Mouse (Mus musculus): ENCODE results near the gene Unc13b.

The Unc13b gene

DNA sequence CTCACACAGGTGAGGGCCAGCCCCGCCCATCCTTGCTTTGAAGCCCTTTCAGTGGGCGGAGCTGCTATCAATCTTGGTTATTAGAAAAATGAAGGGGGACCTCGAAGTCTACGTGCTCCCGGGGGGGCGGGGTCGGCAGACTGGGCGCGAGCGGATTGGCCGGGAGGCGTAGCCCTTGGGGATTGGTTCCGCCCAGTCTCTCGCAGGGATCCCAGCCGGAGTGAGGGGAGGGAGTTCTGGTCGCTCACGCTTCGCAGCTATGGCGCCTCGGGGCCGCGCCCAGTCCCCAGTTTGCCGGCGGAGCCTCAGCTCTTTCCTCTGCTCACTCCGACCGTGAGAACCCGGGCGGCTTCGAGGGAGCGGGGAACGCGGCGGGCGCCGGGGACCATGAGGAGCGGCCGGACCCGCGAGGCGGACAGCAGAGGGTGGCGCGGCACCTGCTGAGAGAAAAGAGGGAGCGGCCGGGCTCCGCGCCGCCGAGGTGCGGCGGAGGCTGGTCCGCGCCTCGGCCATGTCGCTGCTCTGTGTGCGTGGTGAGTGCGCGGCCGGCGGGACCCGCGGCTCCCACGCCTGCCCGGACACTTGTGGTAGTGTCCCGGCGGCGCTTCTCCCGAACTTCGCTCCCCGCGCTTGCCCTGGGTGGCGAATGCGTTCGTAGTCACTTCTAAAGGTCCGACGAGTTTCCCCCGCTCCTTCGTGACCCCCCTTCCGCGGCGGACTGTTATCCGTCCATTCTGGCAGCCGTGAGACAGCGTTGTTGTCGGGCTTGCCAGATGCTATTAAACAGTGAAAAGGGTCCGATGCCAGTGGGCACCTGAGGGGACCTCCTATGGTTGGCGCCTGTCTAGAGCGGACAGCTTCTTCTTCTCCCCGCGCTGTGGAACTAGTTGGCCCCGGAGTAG, at the start of gene Unc13b:
Gene Unc13b (plus strand): TSS at position 201 of the 902 bp plus-strand sequence.
- DNase-seq (ENCODE audit: low spot score): peak; percentile 54

DNA sequence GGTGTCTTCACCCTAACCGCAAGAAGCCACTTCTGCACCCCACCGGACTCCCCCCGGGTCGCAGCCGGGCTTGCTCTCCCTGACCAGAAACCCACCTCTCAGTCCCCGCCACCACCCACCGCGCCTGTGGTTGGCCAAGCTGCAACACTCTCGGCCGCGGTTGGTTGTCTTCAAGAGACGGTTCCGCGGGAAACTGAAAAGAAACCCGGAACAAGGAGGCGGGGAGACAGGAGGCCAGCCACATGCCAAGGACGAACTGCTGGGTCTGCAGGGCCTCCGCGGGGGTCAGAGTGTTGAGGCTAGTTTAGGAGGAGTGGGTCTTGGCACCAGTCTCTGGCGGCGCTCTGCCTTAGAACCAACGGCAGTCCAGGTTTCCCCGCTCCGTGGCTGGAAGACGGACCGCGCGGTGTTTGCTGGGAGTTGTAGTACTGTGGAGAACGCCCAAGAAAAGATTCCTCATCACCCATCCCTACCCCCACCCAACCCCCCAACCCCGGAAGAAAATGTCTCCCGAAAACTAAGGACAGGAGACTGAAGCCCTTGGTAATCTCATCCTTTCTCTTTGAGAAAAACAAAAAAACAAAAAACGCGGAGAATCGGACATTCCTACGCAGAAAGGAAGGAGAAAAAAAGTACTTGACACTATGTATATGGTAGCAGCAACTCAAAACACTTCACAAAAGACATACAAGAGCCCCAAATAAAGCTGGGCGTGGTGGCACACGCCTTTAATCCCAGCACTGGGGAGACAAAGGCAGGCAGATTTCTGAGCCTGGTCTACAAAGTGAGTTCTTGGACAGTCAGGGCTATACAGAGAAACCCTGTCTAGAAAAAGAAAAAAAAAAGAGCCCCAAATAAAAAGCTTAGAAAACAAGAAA, 48.4 kb upstream of the Unc13b start, which contains the start of gene Fancg:
Gene Fancg (minus strand): TSS at position 346 of the 878 bp plus-strand sequence.
- DNase-seq (ENCODE audit: low spot score): peak; percentile 65

DNA sequence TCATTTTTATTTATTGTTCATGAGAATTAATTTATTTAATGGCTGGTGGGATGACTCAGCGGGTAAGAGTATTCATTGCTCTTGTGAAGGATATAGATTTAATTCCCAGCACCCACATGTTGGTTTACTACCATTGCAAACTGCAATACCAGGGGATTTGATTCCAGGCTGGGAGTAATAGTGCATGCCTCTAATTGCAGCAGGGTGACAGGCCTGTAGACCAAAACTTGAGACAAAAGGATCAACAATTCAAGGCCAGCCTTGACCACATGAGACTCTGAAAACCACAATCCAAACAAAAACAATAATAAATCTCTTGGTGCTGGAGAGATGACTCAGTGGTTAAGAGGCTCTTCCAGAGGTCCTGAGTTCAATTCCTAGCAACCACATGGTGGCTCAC, 46.7 kb upstream of the Unc13b start:
- DNase-seq (ENCODE audit: low spot score): no peak

DNA sequence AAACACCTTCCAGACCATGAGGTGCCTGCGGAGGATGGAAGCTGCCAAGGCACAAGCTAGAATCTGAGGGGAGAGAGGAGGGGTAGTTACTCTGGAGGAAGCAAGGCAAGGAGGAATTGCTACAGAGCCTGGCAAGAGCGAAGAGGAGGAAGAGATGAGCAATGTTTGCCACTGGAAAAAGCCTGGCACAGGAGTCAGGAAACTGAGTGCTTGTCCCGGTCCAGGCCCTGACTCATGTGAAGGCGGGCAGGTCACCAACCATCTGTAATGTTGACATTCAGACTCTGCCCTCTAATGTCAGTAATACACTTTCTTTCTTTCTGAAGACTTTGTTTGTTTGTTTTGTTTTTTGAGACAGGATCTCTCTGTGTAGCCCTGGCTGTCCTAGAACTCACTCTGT, 40.6 kb upstream of the Unc13b start:
- no peak for DNase-seq (ENCODE audit: low spot score)

GRCm38 (mm10) chr4:43019176-43019575, 39.6 kb upstream of the Unc13b start:
- no peak for DNase-seq (ENCODE audit: low spot score)

GRCm38 (mm10) chr4:43019641-43020465, 38.9 kb upstream of the Unc13b start:
- DNase-seq (ENCODE audit: low spot score): no peak

DNA sequence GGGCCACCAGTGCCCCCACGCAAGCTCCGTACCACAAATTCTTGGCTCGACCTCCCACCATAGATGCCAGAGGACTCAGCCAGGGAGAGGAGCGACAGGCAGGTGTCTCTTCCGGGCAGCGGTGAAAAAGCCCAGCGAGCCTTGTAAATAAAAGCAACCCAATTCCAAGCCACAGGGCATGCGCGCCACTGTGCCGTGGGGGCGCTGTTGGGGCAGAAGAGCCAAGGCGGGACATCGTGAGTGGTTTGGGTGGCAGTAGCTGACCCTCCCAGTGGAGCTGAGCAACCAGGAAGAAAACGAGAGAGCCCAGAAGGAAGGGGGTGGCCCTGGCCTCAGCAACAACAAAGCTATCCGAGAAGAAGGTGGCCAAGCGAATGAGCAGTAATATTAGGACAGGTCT, 37.9 kb upstream of the Unc13b start:
- DNase-seq (ENCODE audit: low spot score): no peak

- DNase-seq (ENCODE audit: low spot score): no peak
These were observed 37.4 kb upstream of the Unc13b start for GRCm38 (mm10) chr4:43021341-43021740.

DNA sequence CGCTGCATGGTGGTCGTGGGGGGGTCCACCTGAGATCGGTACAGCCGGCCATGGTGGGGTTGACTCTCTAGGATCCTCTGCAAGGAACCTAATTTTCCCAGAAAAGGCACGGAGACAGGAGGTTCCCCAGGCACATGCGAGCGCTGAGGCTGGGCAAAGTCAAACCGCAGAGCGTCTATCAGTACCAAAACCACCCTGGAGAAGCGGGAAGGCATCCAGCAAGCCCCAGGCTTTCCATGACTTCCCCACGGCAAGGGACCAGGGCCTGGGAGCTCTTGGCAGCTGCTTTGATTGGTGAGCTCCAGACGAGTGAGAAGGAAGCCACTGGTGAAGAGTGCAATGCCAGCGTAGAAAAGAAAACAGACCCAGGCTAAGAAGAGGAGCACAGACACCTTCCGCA, 34.1 kb upstream of the Unc13b start:
- no peak for DNase-seq (ENCODE audit: low spot score)

GRCm38 (mm10) chr4:43025084-43025960, 33.4 kb upstream of the Unc13b start, which contains the start of gene Pigo:
Gene Pigo (minus strand): TSS chr4:43025819.
- DNase-seq (ENCODE audit: low spot score): peak; percentile 88

DNA sequence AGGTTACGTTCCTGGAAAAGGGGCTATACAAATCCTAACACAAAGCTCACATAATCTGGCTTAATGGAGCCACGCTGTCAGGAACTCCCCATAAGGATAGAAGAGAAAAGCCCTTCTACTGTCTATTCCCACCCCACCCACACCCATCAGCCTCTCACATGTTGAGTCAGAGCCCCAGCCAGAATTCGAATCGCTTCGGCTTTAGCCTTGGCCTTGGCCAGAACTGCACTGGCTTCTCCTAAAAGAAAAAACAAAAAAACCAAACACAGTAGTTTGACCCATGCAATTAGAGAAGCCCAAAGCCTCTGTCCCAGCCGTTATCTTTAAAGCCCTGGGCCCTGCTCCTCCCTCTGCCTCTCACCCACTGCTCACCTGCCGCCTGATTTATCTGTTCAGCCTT, 29.6 kb upstream of the Unc13b start:
- no peak for DNase-seq (ENCODE audit: low spot score)

GRCm38 (mm10) chr4:43029749-43030148, 29.0 kb upstream of the Unc13b start:
- DNase-seq (ENCODE audit: low spot score): no peak

DNA sequence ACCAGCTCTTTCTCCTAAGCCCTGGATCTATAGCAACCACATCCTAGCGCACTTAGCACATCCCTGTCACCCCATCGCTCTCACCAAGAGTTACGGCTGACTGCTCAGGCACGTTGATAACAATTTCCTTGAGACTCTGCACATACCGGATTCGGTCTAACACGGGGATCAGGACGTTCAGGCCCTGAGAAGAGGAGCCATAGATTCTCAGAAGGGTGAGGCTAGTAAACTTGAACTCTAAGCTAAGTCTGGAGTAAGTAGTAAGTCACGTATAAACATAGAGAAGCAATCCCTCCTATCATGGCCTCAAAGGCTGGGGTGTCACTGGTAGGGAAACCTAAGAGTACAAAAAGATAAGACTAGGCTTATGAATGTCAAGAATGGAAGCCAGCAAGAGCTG, 28.4 kb upstream of the Unc13b start:
- DNase-seq (ENCODE audit: low spot score): no peak

DNA sequence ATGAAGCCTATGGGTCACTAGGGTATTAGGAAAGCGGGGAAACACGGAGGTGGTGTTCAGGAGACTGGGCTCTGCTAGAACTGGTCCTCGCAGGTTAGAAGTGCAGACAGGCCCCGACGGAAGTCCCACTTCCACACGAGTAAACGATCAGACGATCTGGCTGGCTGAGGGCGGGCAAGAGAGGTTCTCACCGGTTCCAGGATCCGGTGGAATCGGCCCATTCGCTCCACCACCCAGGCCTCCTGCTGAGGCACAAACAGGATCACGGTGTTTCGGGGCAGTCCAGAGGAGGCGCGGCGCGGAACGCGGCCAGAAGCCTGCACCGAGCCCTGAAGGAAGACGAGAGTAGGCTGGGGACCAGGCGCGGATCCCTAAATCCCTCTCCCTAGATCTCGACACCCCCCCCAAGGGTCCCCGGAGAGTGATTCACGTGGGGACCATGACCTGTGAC, 27.9 kb upstream of the Unc13b start:
- DNase-seq (ENCODE audit: low spot score): peak; percentile 38

DNA sequence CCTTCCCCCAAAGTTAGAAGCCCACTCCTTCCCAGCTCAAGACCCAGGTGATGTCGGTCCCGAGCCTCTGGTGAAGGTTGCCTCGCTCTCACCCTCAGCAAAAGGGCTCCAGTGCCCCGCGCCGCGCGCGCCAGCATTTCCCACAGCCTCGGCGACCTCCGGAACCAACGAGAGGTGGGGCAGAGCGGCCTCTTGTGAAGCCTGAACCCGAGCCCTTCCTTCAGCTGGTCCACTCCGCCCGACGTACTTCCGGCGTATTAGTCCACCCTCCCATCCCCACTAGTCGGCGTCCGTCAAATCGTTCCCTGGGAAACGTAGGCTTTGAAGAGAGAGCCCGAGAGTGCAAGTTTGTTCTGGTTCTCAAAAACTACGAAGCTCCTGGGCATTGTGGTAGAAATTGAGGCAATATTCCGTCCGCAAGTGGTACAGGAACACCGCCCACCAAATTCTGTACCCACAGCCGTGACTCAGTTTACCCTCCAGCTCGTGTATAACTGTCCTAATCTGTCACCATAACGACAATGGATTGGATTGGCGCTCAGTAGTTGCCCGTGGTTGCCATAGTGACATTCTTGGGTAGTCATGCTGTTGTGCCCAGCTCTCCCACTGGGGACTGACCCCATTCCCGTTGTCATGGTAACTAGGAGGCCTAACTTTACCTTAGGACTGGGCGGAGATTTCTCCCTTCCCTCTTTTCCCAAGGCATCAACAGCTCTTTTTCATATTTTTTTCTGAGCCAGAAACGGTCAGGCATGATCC, 27.3 kb upstream of the Unc13b start, which contains the start of gene Stoml2:
Gene Stoml2 (minus strand): TSS at position 474 of the 759 bp plus-strand sequence.
- DNase-seq (ENCODE audit: low spot score): peak; percentile 79

DNA sequence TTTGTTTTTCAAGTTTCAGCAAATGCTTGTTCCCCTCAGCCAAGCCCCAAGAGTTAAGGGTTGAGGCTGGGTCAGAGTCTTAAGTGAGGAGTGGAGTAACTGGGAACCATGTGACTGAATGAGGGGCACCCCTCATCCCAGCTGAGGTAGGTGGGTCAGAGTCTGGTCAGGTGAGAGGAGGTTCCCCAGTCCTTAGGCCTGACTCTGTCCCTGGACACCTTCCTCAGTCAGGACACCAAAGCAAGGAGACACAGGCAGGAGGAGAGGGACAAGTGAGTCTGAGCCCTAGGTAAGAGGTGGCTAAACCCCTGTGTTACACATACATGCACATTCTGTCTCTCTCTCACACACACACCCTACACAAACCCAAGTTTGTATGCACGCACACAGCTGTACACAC, 26.3 kb upstream of the Unc13b start:
- no peak for DNase-seq (ENCODE audit: low spot score)

DNA sequence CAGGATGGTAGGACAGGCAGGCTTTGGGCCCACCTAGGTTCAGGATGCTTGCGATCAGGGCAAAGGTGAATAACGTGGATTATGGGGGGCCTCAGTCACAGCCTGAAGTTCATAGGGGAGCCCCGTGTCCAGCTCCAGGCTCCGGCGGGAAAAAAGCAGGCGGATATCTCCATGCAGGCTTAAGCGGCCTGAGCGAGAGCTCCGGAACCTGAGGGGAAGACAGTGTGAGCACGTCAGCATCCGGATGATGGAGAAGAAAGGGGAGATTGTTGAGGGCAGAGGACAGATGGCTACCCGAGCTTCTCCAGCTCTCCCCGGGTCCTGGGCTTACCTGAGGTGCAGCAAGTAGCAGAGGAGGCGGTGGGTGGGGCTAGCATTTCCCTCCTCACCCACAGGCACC, 25.3 kb upstream of the Unc13b start:
- DNase-seq (ENCODE audit: low spot score): no peak

GRCm38 (mm10) chr4:43035851-43036250, 22.9 kb upstream of the Unc13b start:
- no peak for DNase-seq (ENCODE audit: low spot score)

DNA sequence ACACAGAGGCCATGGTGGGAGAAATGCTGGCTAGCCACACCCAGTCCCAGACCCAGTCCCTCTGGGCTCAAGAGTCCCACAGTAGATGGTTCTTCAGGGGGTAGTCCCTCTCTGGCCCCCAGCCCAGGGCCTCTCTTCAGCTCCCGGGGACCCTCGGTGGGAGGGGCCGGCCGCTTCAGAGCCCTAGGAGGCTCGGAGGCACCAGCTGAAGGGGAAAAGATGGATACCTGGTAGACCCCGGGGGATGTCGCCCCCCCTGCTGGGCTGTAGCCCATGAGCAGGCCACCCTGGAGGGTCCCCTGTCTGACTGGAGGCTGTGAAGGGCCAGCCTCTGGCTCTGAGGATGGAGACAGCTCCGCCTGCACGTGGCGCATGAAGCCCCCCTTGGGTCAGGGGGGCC, 22.4 kb upstream of the Unc13b start:
- DNase-seq (ENCODE audit: low spot score): no peak
